Mouse (Mus musculus): ENCODE measurements around the gene Lamtor3. TPM values are rescaled to one million over a fixed set of nuclear protein-coding genes. Genes with fewer than 3 reads are reported as not detected.

Lamtor3 gene
- polyA plus RNA-seq (2012; rRNA removed) = 73.0 and 83.2 TPM in 2 replicates

DNA sequence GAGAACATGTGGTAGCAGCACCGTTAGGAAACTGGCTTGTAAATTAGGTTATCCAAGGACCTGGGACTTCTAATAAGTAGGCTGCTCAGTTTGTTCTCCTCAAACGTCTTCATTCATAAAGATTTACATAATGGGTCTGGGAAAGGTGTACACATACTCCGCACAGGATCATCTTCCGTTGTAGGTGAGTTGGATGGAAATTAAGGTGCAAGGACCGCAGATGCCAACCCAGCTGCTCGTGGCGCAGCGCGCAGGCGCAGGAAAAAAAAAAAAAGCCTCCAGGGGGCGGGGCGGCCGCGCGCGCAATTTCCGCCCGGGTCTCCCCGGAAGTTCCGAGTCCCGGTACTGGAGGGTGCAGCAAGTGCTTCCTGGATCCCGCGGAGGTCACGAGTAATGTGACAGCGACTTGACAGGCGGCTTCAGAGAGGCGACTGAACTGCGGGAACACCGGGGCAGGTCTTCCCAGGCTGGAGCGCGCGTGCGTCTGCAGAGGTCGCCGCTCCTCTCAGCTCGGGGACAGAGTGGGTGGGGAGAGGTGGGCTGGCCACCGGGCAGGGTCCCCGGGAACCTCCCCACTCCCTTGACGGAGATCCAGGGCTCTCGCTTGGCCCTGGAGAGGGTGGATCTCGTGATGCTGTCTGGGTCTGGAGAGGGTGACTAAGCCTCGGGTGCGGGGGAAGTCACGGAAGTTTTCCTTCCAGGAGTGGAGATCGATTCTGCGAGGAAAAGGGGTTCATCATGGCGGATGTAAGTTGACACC lies at the start of gene Lamtor3:
Gene Lamtor3, plus strand, starts transcription at position 335 of the 760 bp plus-strand sequence.

Other genes starting within 250 kb of the Lamtor3 start
- gene Gm21962, start 247.0 kb upstream of the Lamtor3 start, polyA plus RNA-seq (2012; rRNA removed) = not detected in 2 replicates
- 1,762 and 2,270 TPM in 2 replicates for gene H2afz, start 54.0 kb upstream of the Lamtor3 start, polyA plus RNA-seq (2012; rRNA removed)
- gene Dnajb14, start 50.8 kb upstream of the Lamtor3 start, polyA plus RNA-seq (2012; rRNA removed) = 3.8 and 6.3 TPM in 2 replicates
- gene Dapp1, start 63.0 kb downstream of the Lamtor3 start, polyA plus RNA-seq (2012; rRNA removed) = 3.6 and 4.7 TPM in 2 replicates
- 0.07 and 0.41 TPM in 2 replicates for gene 1110002E22Rik, start 146.5 kb downstream of the Lamtor3 start, polyA plus RNA-seq (2012; rRNA removed)
- gene Gm5105, start 148.9 kb downstream of the Lamtor3 start, polyA plus RNA-seq (2012; rRNA removed) = 0.07 and 0.08 TPM in 2 replicates
- 16.7 TPM in 2 replicates for gene Trmt10a, start 224.9 kb downstream of the Lamtor3 start, polyA plus RNA-seq (2012; rRNA removed)
- gene Mttp, start 226.5 kb downstream of the Lamtor3 start, polyA plus RNA-seq (2012; rRNA removed) = 6.9 and 7.5 TPM in 2 replicates

All from central nervous system, embryonic 11.5 days (tissue).